Mouse (Mus musculus) CH12.LX (cell line): ENCODE data around the gene Cfap97d1. TPM values are rescaled to one million over a fixed set of nuclear protein-coding genes. Genes with fewer than 3 reads are reported as not detected.

ENCODE experiments used
- DNase-seq: peaks from one replicate; pipeline ENCODE4 v3.0.0-alpha.2; 2013; ENCODE audit errors: extremely low read depth
- H3K27ac ChIP-seq: 2 replicates; pipeline ENCODE4 v1.5.1; 2012; ENCODE audit warnings: low read depth, mild to moderate bottlenecking, control low read depth, moderate library complexity; ENCODE audit not compliant: insufficient read depth
- H3K27me3 ChIP-seq: replicated peaks from 2 replicates; pipeline ENCODE3; 2012; ENCODE audit warnings: inconsistent platforms
- H3K36me3 ChIP-seq, 2 experiments: replicated peaks in 1 of 2; 2 replicates each; pipeline versions ENCODE3 to v1.6.1; 2012; ENCODE audit warnings: inconsistent platforms in 1 of 2, low read length in 1 of 2, mild to moderate bottlenecking in 1 of 2, mixed read lengths in 1 of 2, moderate library complexity in 1 of 2; ENCODE audit not compliant: control insufficient read depth in 1 of 2, insufficient read depth in 1 of 2
- H3K4me1 ChIP-seq, 2 experiments: 2 replicates each; pipeline ENCODE4 v1.6.1; 2012; ENCODE audit warnings: inconsistent platforms in 1 of 2, moderate library complexity in 1 of 2; ENCODE audit not compliant: insufficient read depth in 2 of 2, control insufficient read depth in 1 of 2
- H3K4me2 ChIP-seq: 2 replicates; pipeline ENCODE4 v1.6.1; 2012; ENCODE audit warnings: low read depth, mild to moderate bottlenecking, control low read depth; ENCODE audit not compliant: poor library complexity, insufficient read depth, severe bottlenecking
- H3K4me3 ChIP-seq, 3 experiments: fragments of 150-350 bp in 1 of 3; sonication (generic) in 1 of 3; replicated peaks in 1 of 3; 2 replicates each; pipeline versions ENCODE3 to v1.5.1; 2011 to 2012; ENCODE audit warnings: low read depth in 2 of 3, low read length in 2 of 3, mild to moderate bottlenecking in 2 of 3, moderate library complexity in 2 of 3, control low read depth in 1 of 3, improper control_type of control experiment in 1 of 3, inconsistent platforms in 1 of 3, mixed read lengths in 1 of 3; ENCODE audit not compliant: poor library complexity in 1 of 3
- H3K79me2 ChIP-seq: replicated peaks from 2 replicates; pipeline ENCODE4 v1.6.1; 2012; ENCODE audit warnings: mild to moderate bottlenecking, moderate library complexity; ENCODE audit not compliant: control insufficient read depth, poor library complexity, insufficient read depth, severe bottlenecking; ENCODE audit errors: extremely low read depth
- H3K9ac ChIP-seq: 2 replicates; pipeline ENCODE4 v1.6.1; 2012; ENCODE audit warnings: low read depth, mild to moderate bottlenecking, control low read depth, moderate library complexity; ENCODE audit not compliant: insufficient read depth
- H3K9me3 ChIP-seq: replicated peaks from 2 replicates; pipeline ENCODE3; 2012; ENCODE audit warnings: low read length, inconsistent platforms, mixed read lengths
- CHD1 ChIP-seq: IDR thresholded peaks from 2 replicates; pipeline ENCODE4 v1.6.1; 2012; ENCODE audit warnings: low read depth, low read length, improper control_type of control experiment, inconsistent platforms
- CHD2 ChIP-seq: IDR thresholded peaks from 2 replicates; pipeline ENCODE4 v1.6.1; 2011; ENCODE audit warnings: low read length, improper control_type of control experiment
- CTCF ChIP-seq, 2 experiments: IDR thresholded peaks in 1 of 2; conservative IDR thresholded peaks in 1 of 2; 2 replicates each; pipeline ENCODE4 v1.5.1; 2011 to 2012; ENCODE audit warnings: low read depth in 2 of 2, low read length in 2 of 2, improper control_type of control experiment in 1 of 2, inconsistent platforms in 1 of 2, mild to moderate bottlenecking in 1 of 2, moderate library complexity in 1 of 2
- EP300 ChIP-seq: IDR thresholded peaks from 2 replicates; pipeline ENCODE4 v1.6.1; 2011; ENCODE audit warnings: low read length, improper control_type of control experiment
- HCFC1 ChIP-seq: IDR thresholded peaks from 2 replicates; pipeline ENCODE4 v1.6.1; 2012; ENCODE audit warnings: low read depth, mild to moderate bottlenecking, inconsistent platforms, low read length, improper control_type of control experiment
- JUN ChIP-seq: IDR thresholded peaks from 2 replicates; pipeline ENCODE4 v1.6.1; 2011; ENCODE audit warnings: low read depth, mild to moderate bottlenecking, low read length, improper control_type of control experiment, moderate library complexity; ENCODE audit not compliant: insufficient read depth
- JUND ChIP-seq: conservative IDR thresholded peaks from 2 replicates; pipeline ENCODE4 v1.6.1; 2011; ENCODE audit warnings: low read depth, low read length, improper control_type of control experiment
- KAT2A ChIP-seq: IDR thresholded peaks from 2 replicates; pipeline ENCODE4 v1.6.1; 2012; ENCODE audit warnings: low read length, improper control_type of control experiment, inconsistent platforms; ENCODE audit not compliant: insufficient replicate concordance
- MXI1 ChIP-seq: IDR thresholded peaks from 2 replicates; pipeline ENCODE4 v1.6.1; 2011; ENCODE audit warnings: mild to moderate bottlenecking, low read depth, low read length, improper control_type of control experiment
- POLR2A ChIP-seq: IDR thresholded peaks from 2 replicates; pipeline ENCODE4 v1.6.1; 2011; ENCODE audit warnings: low read depth, mild to moderate bottlenecking, improper control_type of control experiment, low read length
- RAD21 ChIP-seq: IDR thresholded peaks from 2 replicates; pipeline ENCODE4 v1.6.1; 2011; ENCODE audit warnings: low read depth, mild to moderate bottlenecking, low read length, improper control_type of control experiment, moderate library complexity
- RCOR1 ChIP-seq: conservative IDR thresholded peaks from 2 replicates; pipeline ENCODE4 v1.6.1; 2012; ENCODE audit warnings: low read depth, mild to moderate bottlenecking, inconsistent platforms, low read length, improper control_type of control experiment
- SIN3A ChIP-seq: IDR thresholded peaks from 2 replicates; pipeline ENCODE4 v1.6.1; 2012; ENCODE audit warnings: low read length, improper control_type of control experiment, inconsistent platforms
- SMC3 ChIP-seq: IDR thresholded peaks from 2 replicates; pipeline ENCODE4 v1.6.1; 2011; ENCODE audit warnings: low read depth, low read length, improper control_type of control experiment
- TCF12 ChIP-seq: IDR thresholded peaks from 2 replicates; pipeline ENCODE4 v1.6.1; 2014; ENCODE audit warnings: low read depth, mild to moderate bottlenecking, inconsistent platforms, low read length, improper control_type of control experiment
- dilution Hi-C: fragments of 300-500 bp; cut with MboI; formaldehyde crosslinking; loops from 2 replicates; pipeline ENCODE4 v1.14.3; 2020; ENCODE audit warnings: low sequenced_read_pairs; ENCODE audit not compliant: extremely low pct_unique_long_range_greater_than_20kb, extremely low pct_ligation_motif_present
- in situ Hi-C: fragments of 300-500 bp; cut with MboI; formaldehyde crosslinking; loops from 3 replicates; pipeline ENCODE4 v1.14.3; 2019; ENCODE audit warnings: low sequenced_read_pairs, low pct_ligation_motif_present, low pct_unique_long_range_greater_than_20kb, mixed read lengths
- polyA plus RNA-seq: library from polyadenylated mRNA; unstranded; fragments of >175 nt; gene quantifications from 2 replicates; pipeline ENCODE4 v1.2.1, GENCODE M21; 2012; ENCODE audit warnings: low read depth; ENCODE audit not compliant: insufficient read length
- total RNA-seq, 2 experiments: library from RNA; depleted of rRNA; stranded (reverse); fragments of 300-350 nt in 1 of 2; fragments of >200 nt in 1 of 2; gene quantifications; 2 replicates each; pipeline ENCODE4 v1.2.3; 2012 to 2014

The Cfap97d1 gene
- total and polyA plus RNA-seq, 3 experiments: not detected

DNA sequence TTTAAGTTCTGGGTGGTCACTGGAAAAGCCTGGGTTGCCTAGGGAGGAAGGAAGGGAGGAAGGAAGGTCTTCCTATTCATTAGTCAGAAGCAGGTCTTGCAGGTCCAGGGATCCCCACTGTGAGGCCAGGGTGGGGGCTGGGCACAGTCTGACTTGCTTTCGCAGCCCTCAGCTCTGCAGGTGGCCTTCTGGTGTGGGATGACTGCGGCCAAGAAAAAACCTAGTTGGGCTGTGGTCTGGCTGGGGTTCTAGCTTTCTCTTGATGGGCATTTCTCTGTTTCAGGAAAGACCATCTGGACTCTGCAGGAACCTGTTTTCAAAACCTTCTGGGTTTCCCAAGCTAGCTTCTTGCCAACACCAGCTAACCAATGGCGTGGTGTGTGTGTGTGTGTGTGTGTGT is 41.0 kb upstream of the Cfap97d1 start:
- H3K27me3 ChIP-seq: peaks cover 42% of the 10 kb centered on the region
- H3K4me2 ChIP-seq: no peak overlapping the region
- no peak overlapping the region for H3K27ac ChIP-seq
- no peaks in the 10 kb centered on the region for H3K36me3 ChIP-seq
- H3K4me1 ChIP-seq: peaks cover 0 to 4% of the 10 kb centered on the region in 2 experiments; a peak in 2 of 4 replicates
- DNase-seq: no peak
- no peak overlapping the region for H3K9ac ChIP-seq
- H3K4me3 ChIP-seq: no peak overlapping the region
- peaks cover 11% of the 10 kb centered on the region for H3K9me3 ChIP-seq
- no peak for TF ChIP-seq CTCF (conservative IDR thresholded peaks at IDR 0.05 in 1 of 2, IDR thresholded peaks at IDR 0.05 in 1 of 2; ENCODE audit: low read depth in 2 of 2, low read length in 2 of 2)
- no peak for TF ChIP-seq JUND
- TF ChIP-seq POLR2A: no peak
- no peak for TF ChIP-seq CHD1
- no peak for TF ChIP-seq SIN3A
- peak; percentile 39; the same call in 1 of the 2 replicates for TF ChIP-seq CHD2
- TF ChIP-seq TCF12: 0 out of 2 replicates have a peak, but pooled peaks have one; percentile 21
- dilution Hi-C loops (no loop called here), in situ Hi-C loops (no loop called here)
- no peaks in the 10 kb centered on the region for H3K79me2 ChIP-seq

DNA sequence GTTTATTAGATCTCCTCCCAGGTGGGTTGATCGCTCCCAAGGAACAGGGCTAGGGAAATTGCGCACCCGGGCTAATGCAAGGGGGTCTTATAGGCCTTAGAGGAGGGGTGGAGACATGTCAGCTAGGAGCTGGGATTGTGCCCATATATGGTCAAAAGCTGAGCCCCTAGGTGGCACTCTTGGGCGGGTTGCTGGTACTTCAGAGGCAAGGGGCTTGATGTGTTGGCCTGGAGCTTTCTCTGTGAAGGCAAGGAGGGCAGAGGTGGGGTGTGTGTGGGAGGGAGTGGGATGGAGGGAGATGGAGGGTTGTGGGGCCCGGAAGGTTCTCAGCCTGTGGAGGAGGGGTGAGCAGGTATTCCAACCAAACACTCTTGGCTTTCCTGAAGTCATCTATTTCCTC is 37.6 kb upstream of the Cfap97d1 start:
- Histone ChIP-seq H3K4me3 (no peak overlapping the region), H3K9me3 (peaks cover 11% of the 10 kb centered on the region), H3K9ac (no peak overlapping the region), H3K27ac (no peak overlapping the region), H3K36me3 (no peaks in the 10 kb centered on the region), H3K79me2 (no peaks in the 10 kb centered on the region), H3K4me2 (no peak overlapping the region), H3K27me3 (peaks cover 18% of the 10 kb centered on the region), H3K4me1 (peaks cover 0 to 4% of the 10 kb centered on the region in 2 experiments; a peak in 2 of 4 replicates)
- dilution Hi-C loops: no loop called here
- in situ Hi-C loops: no loop called here
- no peak for TF ChIP-seq CHD2
- TF ChIP-seq CTCF (conservative IDR thresholded peaks at IDR 0.05 in 1 of 2, IDR thresholded peaks at IDR 0.05 in 1 of 2; ENCODE audit: low read depth in 2 of 2, low read length in 2 of 2): peak in 1 of 2 experiments; percentile 55; a peak in 2 of 4 replicates
- peak; percentile 10; the same call in 1 of the 2 replicates for TF ChIP-seq SMC3
- TF ChIP-seq RCOR1: no peak
- peak; percentile 8 for TF ChIP-seq RAD21
- no peak for TF ChIP-seq HCFC1
- no peak for DNase-seq

DNA sequence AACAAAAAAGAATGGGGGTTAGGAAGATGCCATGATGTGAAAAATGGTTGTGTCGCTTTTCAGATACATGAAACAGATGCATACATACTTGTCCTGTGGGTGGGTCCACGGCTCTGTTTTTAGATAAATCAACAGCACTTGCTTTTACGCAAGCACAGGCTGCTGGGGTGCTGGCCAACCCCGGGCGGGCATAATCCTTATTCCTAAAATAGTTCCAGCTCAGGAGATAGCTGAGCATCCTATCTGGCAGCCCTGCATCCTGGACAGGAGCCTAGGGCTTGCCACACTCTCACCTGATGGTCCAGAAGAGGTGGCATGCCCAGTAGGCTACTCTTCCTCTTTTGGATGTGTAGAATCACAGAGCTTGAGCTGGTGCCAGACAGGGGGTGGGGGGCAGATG is 34.1 kb upstream of the Cfap97d1 start:
- Histone ChIP-seq H3K9ac (no peak overlapping the region), H3K4me3 (no peak overlapping the region), H3K27me3 (peaks cover 24% of the 10 kb centered on the region), H3K4me1 (peaks cover 8 to 22% of the 10 kb centered on the region in 2 experiments; a peak in 3 of 4 replicates), H3K4me2 (no peak overlapping the region), H3K79me2 (no peaks in the 10 kb centered on the region), H3K9me3 (no peaks in the 10 kb centered on the region), H3K27ac (no peak overlapping the region), H3K36me3 (no peaks in the 10 kb centered on the region)
- dilution Hi-C loops: no loop called here
- TF ChIP-seq MXI1 (no peak), CHD1 (no peak), EP300 (no peak), KAT2A (no peak), JUN (no peak)
- in situ Hi-C loops: no loop called here
- DNase-seq: no peak
